Mouse (Mus musculus): ENCODE measurements at regions not wholly inside any gene's neighbourhood (a gene's known extent, or its start where the extent isn't known, plus 50 kb on each side); places are given as distances from the start of the nearest gene placed in this dataset.
"Not testable (repeated sequence)": the region's sequence is repeated elsewhere in the genome, so short reads cannot be mapped to it uniquely, and the experiment has no call there.

DNA sequence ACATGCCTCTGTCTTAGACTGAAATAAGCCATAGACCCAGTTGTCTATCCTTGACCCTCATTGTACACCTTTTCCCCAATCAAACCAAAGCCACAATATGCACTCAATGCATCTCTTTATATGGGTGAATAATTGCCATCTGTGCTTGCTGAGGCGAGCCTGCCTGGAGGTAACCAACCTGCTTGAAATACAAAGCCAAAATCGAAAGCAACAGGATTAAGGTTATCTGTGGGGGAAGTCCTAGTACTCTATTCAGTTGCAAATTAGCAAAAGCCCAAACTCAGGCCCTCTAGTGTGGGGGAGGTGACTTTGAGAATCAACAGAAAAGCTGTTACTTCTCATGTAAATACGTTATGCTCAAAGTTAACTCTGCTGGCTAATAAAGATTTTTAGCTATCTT, 246.2 kb upstream of the Fundc1 start:
- DNase-seq (ENCODE audit: low read depth, low spot score) = no peak

GRCm38 (mm10) chrX:17817651-17818050, 245.5 kb upstream of the Fundc1 start:
- no peak for DNase-seq (ENCODE audit: low read depth, low spot score)

GRCm38 (mm10) chrX:17788048-17788447, 215.9 kb upstream of the Fundc1 start:
- DNase-seq (ENCODE audit: low read depth, low spot score) = not testable (repeated sequence)

DNA sequence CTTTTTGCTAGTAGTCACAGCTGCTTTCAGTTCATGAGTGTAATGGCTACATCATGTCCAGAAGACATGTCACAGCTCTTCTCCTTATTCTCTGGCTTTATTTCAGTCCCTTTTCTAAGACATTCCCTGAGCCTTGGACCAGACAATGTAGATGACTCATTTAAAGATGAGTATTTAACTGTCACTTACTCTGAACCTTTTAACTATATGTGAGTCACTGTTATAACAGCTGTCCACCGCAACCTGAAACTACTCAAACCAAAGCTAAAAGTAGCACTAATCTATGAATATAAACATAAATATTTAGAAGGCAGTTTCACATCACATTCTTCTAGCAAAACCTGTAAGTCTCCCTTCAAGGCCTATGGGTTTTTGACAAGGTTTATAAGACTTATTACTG, 203.8 kb upstream of the Fundc1 start:
- DNase-seq (ENCODE audit: low read depth, low spot score) = no peak

DNA sequence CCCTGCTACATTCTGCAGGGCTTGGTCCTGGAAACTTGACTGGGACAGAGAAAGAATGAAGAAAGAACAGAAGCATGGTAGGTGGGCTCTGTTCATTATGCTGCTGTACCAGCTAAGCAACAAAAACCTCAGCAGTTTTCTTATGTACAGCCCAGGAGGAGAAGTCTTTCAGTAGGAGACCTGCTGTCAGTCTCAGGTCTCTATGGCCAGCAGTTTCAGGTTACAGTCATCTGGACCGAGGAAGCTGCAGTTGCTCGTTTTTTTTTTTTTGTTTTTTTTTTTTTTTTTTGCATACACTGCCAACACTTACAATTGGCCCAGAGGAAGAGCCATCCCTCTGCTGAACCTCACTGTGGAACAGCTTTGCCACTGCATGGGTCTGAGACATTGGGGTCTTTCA, 180.7 kb upstream of the Fundc1 start:
- DNase-seq (ENCODE audit: low read depth, low spot score) = no peak

DNA sequence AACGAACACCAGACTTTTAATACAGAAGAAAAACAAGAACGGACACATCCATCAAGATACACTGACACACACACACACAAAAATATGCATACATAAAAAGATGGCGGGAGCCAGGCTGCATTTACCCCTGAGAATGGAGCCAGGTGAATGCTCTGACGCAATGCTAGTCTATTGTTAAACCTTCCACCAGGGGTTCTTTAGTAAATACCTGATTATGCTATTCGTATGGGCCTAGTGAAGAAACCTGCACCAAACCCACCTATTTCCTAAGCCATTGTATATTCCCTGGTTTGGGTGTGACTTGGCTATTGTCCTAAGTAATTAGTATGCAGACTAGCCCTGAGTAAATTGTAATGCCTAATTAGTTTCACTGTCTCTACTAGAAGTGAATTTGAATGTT, 179.3 kb upstream of the Fundc1 start:
- no peak for DNase-seq (ENCODE audit: low read depth, low spot score)

DNA sequence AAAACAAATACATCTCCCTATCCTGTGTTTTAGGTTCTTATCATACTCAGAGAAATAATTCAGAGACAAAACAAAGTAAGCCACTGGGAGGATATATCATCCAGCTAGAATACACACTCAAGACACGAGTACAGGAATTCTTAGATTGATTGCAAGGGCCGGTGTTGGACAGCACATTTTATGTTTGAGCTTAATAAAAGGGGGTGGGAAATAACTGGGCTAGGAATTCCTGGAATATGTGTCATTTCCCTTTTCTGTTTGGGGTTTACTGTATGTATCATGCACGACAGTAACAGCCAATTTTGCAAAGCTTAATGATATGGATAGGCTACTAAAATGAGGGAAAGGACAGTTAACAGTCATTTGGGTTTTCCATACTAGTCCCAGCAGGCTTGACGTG, 158.1 kb upstream of the Fundc1 start:
- DNase-seq (ENCODE audit: low read depth, low spot score) = no peak

DNA sequence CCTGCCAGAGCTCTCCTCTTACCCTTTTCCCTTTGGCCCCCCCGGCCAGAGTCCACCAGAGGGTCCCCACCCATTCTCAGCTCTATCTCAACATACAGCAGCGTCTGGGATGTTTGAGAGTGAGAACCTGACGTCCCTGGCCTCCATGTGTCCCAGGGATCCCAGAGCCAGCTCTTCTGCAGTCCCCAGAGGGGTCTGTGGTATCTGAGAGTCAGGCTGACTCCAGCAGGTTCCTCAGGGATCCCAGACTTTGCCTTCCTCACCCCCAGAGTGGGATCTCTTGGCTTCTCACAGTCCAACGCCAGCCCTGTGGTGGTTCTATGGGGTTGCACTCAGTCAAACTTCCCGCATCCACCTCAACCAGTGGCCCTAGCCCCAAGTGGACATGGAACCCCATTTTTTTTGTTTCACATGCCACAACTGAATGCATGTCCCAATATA, 153.7 kb upstream of the Fundc1 start:
- no peak for DNase-seq (ENCODE audit: low read depth, low spot score)

DNA sequence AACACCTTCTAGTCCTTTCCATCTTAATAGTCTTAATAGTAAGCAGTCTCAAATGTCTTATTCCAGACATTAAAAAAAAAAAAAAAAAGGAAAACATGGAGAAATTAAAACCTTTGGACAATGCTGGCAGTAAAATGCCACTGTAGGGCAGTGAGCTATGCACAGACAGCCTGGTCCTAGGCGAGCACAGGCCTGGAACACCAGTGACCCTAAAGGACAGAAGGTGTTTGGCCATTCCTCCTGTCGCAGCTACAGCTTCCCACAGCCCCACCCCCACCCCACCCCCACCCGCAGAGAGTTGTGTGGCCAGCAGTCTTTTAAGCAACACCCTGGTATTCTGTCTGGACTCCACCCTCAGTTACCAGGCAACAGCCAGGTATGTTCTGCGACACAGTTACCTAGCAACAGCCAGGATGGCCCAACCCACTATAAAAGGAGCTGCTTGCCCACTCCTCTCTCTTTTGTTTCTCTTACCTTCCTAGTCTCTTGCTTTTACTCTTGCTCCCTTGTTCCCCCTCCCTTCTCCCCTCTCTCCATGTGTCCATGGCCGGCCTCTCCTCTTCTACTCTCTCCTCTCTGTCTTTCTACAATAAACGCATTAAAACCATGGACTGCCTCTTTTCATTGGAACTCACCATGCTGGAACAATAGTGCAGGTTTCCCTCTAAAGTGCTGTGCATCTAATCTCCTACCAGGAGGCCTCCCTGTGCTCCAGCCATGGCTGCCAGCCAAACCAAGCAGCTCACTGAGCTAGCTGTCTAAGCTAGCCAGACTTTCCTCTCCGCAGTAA, 153.1 kb upstream of the Fundc1 start:
- DNase-seq (ENCODE audit: low read depth, low spot score) = peak; percentile 13

GRCm38 (mm10) chrX:17724398-17724797, 152.3 kb upstream of the Fundc1 start:
- no peak for DNase-seq (ENCODE audit: low read depth, low spot score)

DNA sequence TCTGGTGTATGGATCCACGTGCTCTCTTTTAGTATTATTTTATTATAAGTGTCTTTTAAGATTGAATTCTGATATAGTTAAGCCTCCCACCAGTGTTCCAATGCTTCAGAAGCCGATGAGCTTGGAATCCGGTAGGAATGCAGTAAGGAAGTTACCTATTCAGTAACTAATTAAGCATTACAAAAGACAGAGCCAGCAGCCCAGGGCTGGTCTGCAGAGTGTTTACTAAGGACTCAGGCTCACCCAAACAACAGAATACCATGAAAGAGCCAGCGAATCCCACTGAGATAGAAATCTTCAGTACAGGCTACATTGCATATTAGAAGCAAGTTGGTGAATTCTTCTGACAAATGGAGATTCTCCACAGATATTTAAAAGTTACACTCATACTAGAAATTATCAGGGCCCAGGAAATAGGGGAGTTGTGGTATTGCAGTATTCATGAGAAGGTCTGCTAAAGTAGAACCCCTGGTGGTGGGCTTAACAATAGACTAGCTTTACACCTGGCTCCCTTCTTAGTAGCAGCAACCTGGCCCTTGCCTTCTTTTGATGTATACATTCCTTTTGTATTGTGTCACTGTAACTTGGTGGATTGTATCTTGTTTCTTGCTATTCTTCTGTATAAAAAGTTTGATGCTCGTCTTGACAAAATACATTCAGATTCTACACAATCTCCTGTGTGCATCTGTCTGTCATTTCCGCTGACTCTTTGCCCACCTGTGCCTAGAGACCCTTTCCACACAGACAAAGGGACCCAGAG, 149.9 kb upstream of the Fundc1 start:
- DNase-seq (ENCODE audit: low read depth, low spot score) = not testable (repeated sequence)

DNA sequence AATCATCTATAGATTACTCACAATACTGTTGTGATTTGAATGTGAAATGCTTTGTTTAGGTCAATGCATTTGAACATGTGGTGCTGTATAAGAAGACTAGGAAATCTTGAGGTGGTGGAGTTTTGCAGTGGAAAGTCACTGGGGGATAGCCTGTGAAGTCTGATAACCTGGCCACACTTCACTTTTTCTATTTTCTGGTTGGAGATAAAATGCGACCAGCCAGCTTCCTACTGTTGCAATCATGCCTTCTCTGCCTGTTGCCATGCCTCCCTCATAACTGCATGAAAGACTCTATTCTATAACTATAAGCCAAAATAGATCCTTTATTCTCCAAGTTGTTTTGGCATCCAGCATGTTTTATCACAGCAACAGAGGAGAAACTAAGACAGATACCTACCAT, 142.4 kb upstream of the Fundc1 start:
- no peak for DNase-seq (ENCODE audit: low read depth, low spot score)

- no peak for DNase-seq (ENCODE audit: low read depth, low spot score)
Measured at GRCm38 (mm10) chrX:17712919-17713318, 140.8 kb upstream of the Fundc1 start.

- no peak for DNase-seq (ENCODE audit: low read depth, low spot score)
Measured at GRCm38 (mm10) chrX:17712475-17712874, 140.3 kb upstream of the Fundc1 start.
